Mouse (Mus musculus): ENCODE measurements around the gene Rab6a.
A peak's percentile ranks its signal among the peaks of the same experiment; 100 is the strongest.

Rab6a gene

GRCm38 (mm10) chr7:100678052-100678451 is 70.8 kb downstream of the Rab6a start:
- ATAC-seq (ENCODE audit: insufficient number of reproducible peaks, low FRiP score, low TSS enrichment): no peak

GRCm38 (mm10) chr7:100678948-100679880 is 72.0 kb downstream of the Rab6a start:
- no peak for ATAC-seq (ENCODE audit: insufficient number of reproducible peaks, low FRiP score, low TSS enrichment)

- no peak for ATAC-seq (ENCODE audit: insufficient number of reproducible peaks, low FRiP score, low TSS enrichment)
These were observed 73.9 kb downstream of the Rab6a start for GRCm38 (mm10) chr7:100681132-100681531.

- ATAC-seq (ENCODE audit: insufficient number of reproducible peaks, low FRiP score, low TSS enrichment): no peak
These were observed 76.0 kb downstream of the Rab6a start for GRCm38 (mm10) chr7:100683241-100683640.

- no peak for ATAC-seq (ENCODE audit: insufficient number of reproducible peaks, low FRiP score, low TSS enrichment)
These were observed 76.9 kb downstream of the Rab6a start for GRCm38 (mm10) chr7:100684081-100684480.

GRCm38 (mm10) chr7:100684538-100684937 is 77.3 kb downstream of the Rab6a start:
- ATAC-seq (ENCODE audit: insufficient number of reproducible peaks, low FRiP score, low TSS enrichment): no peak

GRCm38 (mm10) chr7:100685061-100686030 is 78.1 kb downstream of the Rab6a start:
- ATAC-seq (ENCODE audit: insufficient number of reproducible peaks, low FRiP score, low TSS enrichment): peak; percentile 64; the same call in 1 of the 2 replicates

- no peak for ATAC-seq (ENCODE audit: insufficient number of reproducible peaks, low FRiP score, low TSS enrichment)
These were observed 81.3 kb downstream of the Rab6a start for GRCm38 (mm10) chr7:100688471-100688870.

Measured in cerebellum, adult (tissue).